Comparison of ENCODE assay signal across 29 mouse cellular contexts in the genomic region with DNA sequence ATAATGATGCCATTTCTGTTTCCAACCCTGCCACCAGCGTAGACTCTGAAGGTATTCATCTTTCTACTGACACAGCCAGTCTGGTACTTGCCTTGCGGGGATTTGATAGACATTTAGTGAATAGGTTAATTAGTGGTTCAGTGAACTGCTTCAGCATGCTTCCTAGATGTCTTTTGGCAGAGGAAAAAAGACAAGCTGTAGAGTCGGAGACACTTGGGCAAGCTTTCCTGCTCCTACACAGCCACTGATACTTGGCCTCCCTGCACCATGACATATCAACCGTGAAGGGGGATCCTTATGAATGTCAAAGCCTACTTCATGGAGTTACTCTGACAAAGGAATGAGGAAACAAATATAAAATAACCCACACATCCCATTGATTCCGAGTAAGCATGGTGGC.
A peak's percentile ranks its signal among the peaks of the same experiment; 100 is the strongest.
DNase-seq lines count a peak whose midpoint lies in the region; ATAC-seq and TF ChIP-seq lines count a peak whose summit lies in the region.
"Had no signal": no experiment of that assay in that cellular context is flagged by ENCODE, and none has a peak within 500 bp of the region (broad histone marks: within the 10 kb centered on the region; RNA-seq: fewer than 3 reads in every experiment).

No protein-coding gene starts in this region.

- no peaks in the 10 kb centered on the region for H3K4me1 ChIP-seq in embryonic facial prominence, embryonic 14.5 days (ENCODE audit: control insufficient read depth, insufficient read depth, low read length)
- 0 out of 2 replicates have a peak, but pooled peaks cover 4% of the 10 kb centered on the region for H3K4me1 ChIP-seq in embryonic facial prominence, embryonic 10.5 days
- H3K4me1 ChIP-seq in hindbrain, embryonic 16.5 days (ENCODE audit: control insufficient read depth, insufficient read depth, low read depth, low read length), result no peaks in the 10 kb centered on the region; the same call in 1 of the 2 replicates
- no peaks in the 10 kb centered on the region for H3K4me1 ChIP-seq in hindbrain, embryonic 11.5 days (replicated peaks; ENCODE audit: control insufficient read depth, insufficient read depth, low read length)
- no peaks in the 10 kb centered on the region for H3K4me1 ChIP-seq in kidney, postnatal 0 days (replicated peaks; ENCODE audit: insufficient read depth, low read length)
- no peaks in the 10 kb centered on the region for H3K4me1 ChIP-seq in lung, postnatal 0 days (ENCODE audit: insufficient read depth, low read depth, low read length)
- H3K4me1 ChIP-seq: embryonic facial prominence, embryonic 15.5 days; heart, embryonic 10.5 days; limb, embryonic 13.5 days; lung, embryonic 15.5 days; neural tube, embryonic 15.5 days; stomach, embryonic 15.5 days had no signal

- ATAC-seq in embryonic facial prominence, embryonic 14.5 days (ENCODE audit: low read depth), result no peak
- ATAC-seq in hindbrain, embryonic 16.5 days, result peak; percentile 63
- ATAC-seq in hindbrain, embryonic 11.5 days (ENCODE audit: low FRiP score), result no peak
- no peak for ATAC-seq in kidney, postnatal 0 days (replicated peaks; ENCODE audit: low FRiP score, low read depth)
- ATAC-seq in lung, postnatal 0 days, result no peak
- ATAC-seq: intestine, embryonic 16.5 days; Patski had no signal

- H3K36me3 ChIP-seq in embryonic facial prominence, embryonic 14.5 days (ENCODE audit: control insufficient read depth, insufficient read depth, low read length), result no peaks in the 10 kb centered on the region
- no peaks in the 10 kb centered on the region for H3K36me3 ChIP-seq in embryonic facial prominence, embryonic 10.5 days (replicated peaks)
- H3K36me3 ChIP-seq in hindbrain, embryonic 16.5 days (ENCODE audit: control insufficient read depth, insufficient read depth, low read length), result no peaks in the 10 kb centered on the region
- H3K36me3 ChIP-seq in hindbrain, embryonic 11.5 days (ENCODE audit: control insufficient read depth, insufficient read depth, low read length), result no peaks in the 10 kb centered on the region
- no peaks in the 10 kb centered on the region for H3K36me3 ChIP-seq in kidney, postnatal 0 days (ENCODE audit: insufficient read depth, low read length)
- H3K36me3 ChIP-seq in lung, postnatal 0 days (ENCODE audit: insufficient read depth, low read length), result no peaks in the 10 kb centered on the region
- H3K36me3 ChIP-seq: embryonic facial prominence, embryonic 15.5 days; G1E; heart, embryonic 10.5 days; limb, embryonic 13.5 days; lung, embryonic 15.5 days; midbrain, embryonic 12.5 days; neural tube, embryonic 15.5 days; stomach, embryonic 15.5 days had no signal

- TF ChIP-seq CTCF in kidney, postnatal 0 days (IDR thresholded peaks at IDR 0.05; ENCODE audit: low read depth), result no peak
- no peak for TF ChIP-seq CTCF in brain, embryonic 14.5 days (IDR thresholded peaks at IDR 0.05; ENCODE audit: borderline replicate concordance, extremely low read depth, insufficient read depth, insufficient read length)
- TF ChIP-seq CTCF in lung, postnatal 0 days (IDR thresholded peaks at IDR 0.05), result no peak

- 61% methylated on average over 5 of the region's 5 CpGs for WGBS in embryonic facial prominence, embryonic 14.5 days
- WGBS in embryonic facial prominence, embryonic 10.5 days, result 74% methylated on average over 5 of the region's 5 CpGs
- 36% methylated on average over 5 of the region's 5 CpGs for WGBS in hindbrain, embryonic 16.5 days
- WGBS in hindbrain, embryonic 11.5 days, result 62% methylated on average over 5 of the region's 5 CpGs
- WGBS in kidney, postnatal 0 days, result 39% methylated on average over 5 of the region's 5 CpGs
- WGBS in lung, postnatal 0 days, result 83% methylated on average over 5 of the region's 5 CpGs

- no peaks in the 10 kb centered on the region for H3K9me3 ChIP-seq in embryonic facial prominence, embryonic 14.5 days (ENCODE audit: control insufficient read depth, low read length)
- H3K9me3 ChIP-seq in embryonic facial prominence, embryonic 10.5 days, result no peaks in the 10 kb centered on the region
- H3K9me3 ChIP-seq in hindbrain, embryonic 16.5 days (ENCODE audit: control insufficient read depth, low read length), result no peaks in the 10 kb centered on the region
- H3K9me3 ChIP-seq in hindbrain, embryonic 11.5 days (ENCODE audit: control insufficient read depth, low read length), result no peaks in the 10 kb centered on the region
- H3K9me3 ChIP-seq in kidney, postnatal 0 days (replicated peaks; ENCODE audit: low read length), result no peaks in the 10 kb centered on the region
- H3K9me3 ChIP-seq in lung, postnatal 0 days (ENCODE audit: low read length), result no peaks in the 10 kb centered on the region
- H3K9me3 ChIP-seq: embryonic facial prominence, embryonic 15.5 days; heart, embryonic 10.5 days; limb, embryonic 13.5 days; lung, embryonic 15.5 days; midbrain, embryonic 12.5 days; neural tube, embryonic 15.5 days; stomach, embryonic 15.5 days had no signal

- no peak overlapping the region for H3K27ac ChIP-seq in embryonic facial prominence, embryonic 14.5 days (replicated peaks; ENCODE audit: low read depth, low read length)
- no peak overlapping the region for H3K27ac ChIP-seq in embryonic facial prominence, embryonic 10.5 days (replicated peaks)
- no peak overlapping the region for H3K27ac ChIP-seq in hindbrain, embryonic 16.5 days (ENCODE audit: low read depth, low read length)
- no peak overlapping the region for H3K27ac ChIP-seq in hindbrain, embryonic 11.5 days (ENCODE audit: low read depth, low read length)
- H3K27ac ChIP-seq in kidney, postnatal 0 days, result no peak overlapping the region
- no peak overlapping the region for H3K27ac ChIP-seq in lung, postnatal 0 days (ENCODE audit: low read length)
- H3K27ac ChIP-seq: embryonic facial prominence, embryonic 15.5 days; heart, embryonic 10.5 days; limb, embryonic 13.5 days; lung, embryonic 15.5 days; midbrain, embryonic 12.5 days; neural tube, embryonic 15.5 days; stomach, embryonic 15.5 days had no signal

- H3K4me3 ChIP-seq in embryonic facial prominence, embryonic 14.5 days (ENCODE audit: low read depth, low read length), result no peak overlapping the region
- H3K4me3 ChIP-seq in embryonic facial prominence, embryonic 10.5 days, result no peak overlapping the region
- H3K4me3 ChIP-seq in hindbrain, embryonic 16.5 days (ENCODE audit: low read length), result no peak overlapping the region
- H3K4me3 ChIP-seq in hindbrain, embryonic 11.5 days (ENCODE audit: low read depth, low read length), result no peak overlapping the region
- no peak overlapping the region for H3K4me3 ChIP-seq in kidney, postnatal 0 days (replicated peaks; ENCODE audit: low read depth, low read length)
- no peak overlapping the region for H3K4me3 ChIP-seq in lung, postnatal 0 days (ENCODE audit: low read depth, low read length)
- H3K4me3 ChIP-seq: embryonic facial prominence, embryonic 15.5 days; heart, embryonic 10.5 days; limb, embryonic 13.5 days; lung, embryonic 15.5 days; midbrain, embryonic 12.5 days; neural tube, embryonic 15.5 days; stomach, embryonic 15.5 days had no signal

- no peak overlapping the region for H3K4me2 ChIP-seq in embryonic facial prominence, embryonic 14.5 days (ENCODE audit: low read depth, low read length)
- no peak overlapping the region for H3K4me2 ChIP-seq in hindbrain, embryonic 16.5 days (ENCODE audit: low read length)
- no peak overlapping the region for H3K4me2 ChIP-seq in hindbrain, embryonic 11.5 days (replicated peaks; ENCODE audit: low read depth, low read length)
- H3K4me2 ChIP-seq in kidney, postnatal 0 days (ENCODE audit: low read length), result no peak overlapping the region
- H3K4me2 ChIP-seq in lung, postnatal 0 days (replicated peaks; ENCODE audit: low read depth, low read length), result no peak overlapping the region
- H3K4me2 ChIP-seq: embryonic facial prominence, embryonic 15.5 days; limb, embryonic 13.5 days; liver, embryonic 11.5 days; lung, embryonic 15.5 days; midbrain, embryonic 12.5 days; neural tube, embryonic 15.5 days; stomach, embryonic 15.5 days had no signal

- TF ChIP-seq POLR2A in brain, embryonic 14.5 days (IDR thresholded peaks at IDR 0.05; ENCODE audit: borderline replicate concordance, extremely low read depth, insufficient read depth, insufficient read length, poor library complexity, severe bottlenecking), result no peak

- TF ChIP-seq EP300 in lung, postnatal 0 days (IDR thresholded peaks at IDR 0.05), result no peak

- peak; percentile 39 for DNase-seq in embryonic facial prominence, embryonic 14.5 days (ENCODE audit: low spot score)
- no peak for DNase-seq in embryonic facial prominence, embryonic 10.5 days (ENCODE audit: low spot score)
- no peak for DNase-seq in hindbrain, embryonic 11.5 days (ENCODE audit: low spot score)
- DNase-seq in kidney, postnatal 0 days (ENCODE audit: low spot score), result peak; percentile 42
- DNase-seq in kidney, postnatal 14 days, result no peak
- DNase-seq in brain, embryonic 14.5 days (ENCODE audit: low read depth), result peak; percentile 76
- no peak for DNase-seq in lung, postnatal 0 days (ENCODE audit: low spot score)
- DNase-seq: adrenal gland, postnatal 10 days; cerebellum, adult 11-12 months; cerebellum, adult 9-11 months; gastrocnemius, postnatal 25 days; heart, adult 11 months; heart, postnatal 36 days; kidney, adult 9 months; lung, postnatal 36 days; retina, postnatal 1 day; right cerebral cortex, postnatal 14 days had no signal

- no peaks in the 10 kb centered on the region for H3K27me3 ChIP-seq in embryonic facial prominence, embryonic 14.5 days (replicated peaks; ENCODE audit: control insufficient read depth, insufficient read depth, low read length)
- H3K27me3 ChIP-seq in embryonic facial prominence, embryonic 10.5 days (replicated peaks; ENCODE audit: low read depth, poor library complexity, severe bottlenecking), result no peaks in the 10 kb centered on the region
- no peaks in the 10 kb centered on the region for H3K27me3 ChIP-seq in hindbrain, embryonic 16.5 days (replicated peaks; ENCODE audit: control insufficient read depth, insufficient read depth, low read length)
- H3K27me3 ChIP-seq in hindbrain, embryonic 11.5 days (ENCODE audit: control insufficient read depth, insufficient read depth, low read length), result no peaks in the 10 kb centered on the region
- no peaks in the 10 kb centered on the region for H3K27me3 ChIP-seq in kidney, postnatal 0 days (ENCODE audit: insufficient read depth, low read length)
- H3K27me3 ChIP-seq in lung, postnatal 0 days (replicated peaks; ENCODE audit: insufficient read depth, low read length), result no peaks in the 10 kb centered on the region
- H3K27me3 ChIP-seq: embryonic facial prominence, embryonic 15.5 days; limb, embryonic 13.5 days; lung, embryonic 15.5 days; midbrain, embryonic 12.5 days; neural tube, embryonic 15.5 days; Patski; stomach, embryonic 15.5 days had no signal

- no peak overlapping the region for H3K9ac ChIP-seq in embryonic facial prominence, embryonic 14.5 days (ENCODE audit: low read depth, low read length)
- H3K9ac ChIP-seq in hindbrain, embryonic 16.5 days (ENCODE audit: low read depth, low read length), result no peak overlapping the region
- H3K9ac ChIP-seq in hindbrain, embryonic 11.5 days (ENCODE audit: low read depth, low read length), result no peak overlapping the region
- H3K9ac ChIP-seq in kidney, postnatal 0 days (ENCODE audit: low read depth, low read length), result no peak overlapping the region
- no peak overlapping the region for H3K9ac ChIP-seq in lung, postnatal 0 days (replicated peaks; ENCODE audit: low read depth)
- H3K9ac ChIP-seq: embryonic facial prominence, embryonic 15.5 days; limb, embryonic 13.5 days; lung, embryonic 15.5 days; midbrain, embryonic 12.5 days; neural tube, embryonic 15.5 days; stomach, embryonic 15.5 days had no signal

Comparison
In these comparisons a context has a peak if more than half of its experiments do, and no peak if none do; other contexts are left out.
1. DNase-seq: peak in embryonic facial prominence, embryonic 14.5 days (single experiment), kidney, postnatal 0 days (single experiment) and brain, embryonic 14.5 days (single experiment); none in embryonic facial prominence, embryonic 10.5 days (single experiment), hindbrain, embryonic 11.5 days (single experiment), kidney, postnatal 14 days (single experiment) and lung, postnatal 0 days (single experiment).